Mouse (Mus musculus) megakaryocyte, embryonic 14.5 days (primary cell): ENCODE measurements around the gene Lrpprc. TPM values are rescaled to one million over a fixed set of nuclear protein-coding genes. Genes with fewer than 3 reads are reported as not detected.

Experiments used
- H3K27me3 ChIP-seq: replicated peaks from 2 replicates; pipeline ENCODE3; 2012; ENCODE audit warnings: inconsistent platforms
- H3K36me3 ChIP-seq: replicated peaks from 2 replicates; pipeline ENCODE3; 2012; ENCODE audit warnings: low read length, inconsistent platforms, mixed read lengths
- H3K4me1 ChIP-seq: 2 replicates; pipeline ENCODE4 v1.6.1; 2012; ENCODE audit warnings: inconsistent platforms
- H3K4me3 ChIP-seq: replicated peaks from 2 replicates; pipeline ENCODE3; 2012; ENCODE audit warnings: moderate library complexity, mild to moderate bottlenecking, inconsistent platforms
- H3K9me3 ChIP-seq: 2 replicates; pipeline ENCODE4 v1.6.1; 2012; ENCODE audit warnings: inconsistent platforms
- FLI1 ChIP-seq: IDR thresholded peaks from 2 replicates; pipeline ENCODE4 v1.6.1; 2012; ENCODE audit warnings: low read length, inconsistent platforms, mixed read lengths
- GATA1 ChIP-seq: IDR thresholded peaks from 3 replicates; pipeline ENCODE4 v1.6.1; 2012; ENCODE audit warnings: mixed read lengths, low read length, inconsistent platforms, borderline replicate concordance
- polyA plus RNA-seq: library from polyadenylated mRNA; stranded (reverse); fragments of >175 nt; gene quantifications from 2 replicates; pipeline ENCODE4 v1.2.3, GENCODE M21; 2012; ENCODE audit warnings: low replicate concordance; ENCODE audit not compliant: insufficient read depth

Lrpprc gene
- polyA plus RNA-seq, 1 experiment, result 2.3 TPM

DNA sequence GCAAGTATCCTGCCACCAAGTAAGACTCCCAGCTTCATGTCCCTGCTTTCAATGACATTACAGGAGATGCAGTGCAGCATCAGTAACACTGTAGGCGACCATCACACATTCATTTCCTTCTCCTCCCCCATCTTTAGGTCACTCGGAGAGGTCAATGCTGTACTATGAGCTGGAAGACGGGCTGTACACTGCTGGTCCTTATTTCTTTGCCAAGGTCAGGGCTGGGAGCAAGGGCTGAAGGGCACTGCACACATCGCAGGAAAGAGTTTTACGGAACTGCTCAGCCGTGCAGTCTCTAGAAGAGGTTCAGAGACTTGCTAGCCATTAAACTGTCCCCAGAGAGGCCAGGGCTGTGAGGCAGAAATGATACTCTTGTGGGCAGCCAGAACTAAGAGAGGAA lies 94.1 kb downstream of the Lrpprc start:
- no peak overlapping the region for H3K4me3 ChIP-seq

DNA sequence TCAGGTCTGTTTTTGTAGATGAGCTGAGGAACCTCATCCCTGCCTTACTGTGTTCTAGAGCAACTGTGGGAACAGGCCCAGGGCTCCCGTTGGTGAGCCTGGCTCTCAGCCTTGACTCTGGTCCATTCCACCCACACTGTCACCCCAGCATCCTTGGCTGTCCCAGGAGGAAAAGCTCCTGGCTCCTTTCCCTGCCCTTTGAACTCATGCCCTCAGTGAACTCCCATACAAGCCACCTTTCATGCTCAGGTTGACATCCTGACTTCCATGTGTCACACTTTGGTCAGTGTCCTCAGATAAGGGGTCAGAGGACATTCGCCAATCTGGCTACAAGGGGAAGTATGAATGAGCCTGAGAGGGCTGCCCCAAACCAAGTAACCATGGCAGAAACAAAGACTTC lies 96.8 kb downstream of the Lrpprc start:
- no peaks in the 10 kb centered on the region for H3K36me3 ChIP-seq
- no peak for TF ChIP-seq FLI1
- TF ChIP-seq GATA1, result no peak
- H3K4me3 ChIP-seq, result no peak overlapping the region
- H3K27me3 ChIP-seq, result peaks cover 63% of the 10 kb centered on the region
- H3K4me1 ChIP-seq, result peaks cover 4% of the 10 kb centered on the region; the same call in 1 of the 2 replicates
- H3K9me3 ChIP-seq, result no peaks in the 10 kb centered on the region

More for the DNA sequence above, 94.1 kb downstream of the Lrpprc start:
- H3K4me1 ChIP-seq, result peaks cover 3% of the 10 kb centered on the region; the same call in 1 of the 2 replicates
- H3K9me3 ChIP-seq, result no peaks in the 10 kb centered on the region
- H3K36me3 ChIP-seq, result no peaks in the 10 kb centered on the region
- peaks cover 54% of the 10 kb centered on the region for H3K27me3 ChIP-seq
- no peak for TF ChIP-seq GATA1
- TF ChIP-seq FLI1, result no peak

DNA sequence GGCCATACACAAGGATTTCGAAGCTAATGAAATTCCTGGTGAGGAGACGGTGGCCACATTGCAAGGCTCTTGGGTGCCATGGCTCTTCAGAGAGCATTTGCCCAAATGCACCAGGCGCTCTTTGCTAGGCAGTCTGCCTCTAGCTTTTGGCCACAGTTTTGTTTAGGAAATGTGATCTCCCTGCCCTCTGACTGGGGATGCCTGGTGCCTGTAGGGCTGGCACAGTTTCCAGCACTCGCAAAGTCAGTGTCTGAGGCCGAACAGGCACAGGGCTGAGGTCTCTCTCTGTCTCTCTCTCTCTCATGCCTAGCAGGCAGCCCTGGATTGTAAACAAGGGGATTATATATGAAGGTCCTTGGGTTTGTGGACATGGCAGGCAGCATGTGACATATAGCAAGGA lies 100.5 kb downstream of the Lrpprc start:
- Histone ChIP-seq H3K27me3 (peaks cover 37% of the 10 kb centered on the region), H3K4me1 (peaks cover 4% of the 10 kb centered on the region; the same call in 1 of the 2 replicates), H3K36me3 (no peaks in the 10 kb centered on the region), H3K4me3 (no peak overlapping the region), H3K9me3 (no peaks in the 10 kb centered on the region)
- TF ChIP-seq FLI1 (no peak), GATA1 (no peak)

DNA sequence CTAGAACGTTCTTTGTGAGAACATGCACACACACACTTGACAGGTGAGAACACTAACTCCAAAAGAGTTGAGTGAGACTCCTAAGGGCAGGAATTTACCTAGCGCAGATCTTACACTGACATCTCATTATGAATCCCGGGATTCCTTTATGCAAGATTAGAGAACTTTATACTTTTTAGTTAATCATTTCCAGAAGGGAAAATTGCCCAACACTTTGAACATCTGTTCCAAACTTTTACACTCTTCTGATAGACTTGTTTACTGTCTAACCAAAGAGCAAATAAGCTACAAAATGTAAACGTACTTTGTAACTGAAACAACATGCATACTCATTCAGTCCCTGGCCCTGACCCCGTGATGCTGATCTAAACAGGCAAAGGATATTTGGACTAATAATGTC lies 101.3 kb downstream of the Lrpprc start:
- no peaks in the 10 kb centered on the region for H3K36me3 ChIP-seq
- no peaks in the 10 kb centered on the region for H3K9me3 ChIP-seq
- peaks cover 38% of the 10 kb centered on the region for H3K27me3 ChIP-seq
- H3K4me3 ChIP-seq, result no peak overlapping the region
- TF ChIP-seq GATA1, result no peak
- TF ChIP-seq FLI1, result no peak
- H3K4me1 ChIP-seq, result peaks cover 4% of the 10 kb centered on the region; the same call in 1 of the 2 replicates

DNA sequence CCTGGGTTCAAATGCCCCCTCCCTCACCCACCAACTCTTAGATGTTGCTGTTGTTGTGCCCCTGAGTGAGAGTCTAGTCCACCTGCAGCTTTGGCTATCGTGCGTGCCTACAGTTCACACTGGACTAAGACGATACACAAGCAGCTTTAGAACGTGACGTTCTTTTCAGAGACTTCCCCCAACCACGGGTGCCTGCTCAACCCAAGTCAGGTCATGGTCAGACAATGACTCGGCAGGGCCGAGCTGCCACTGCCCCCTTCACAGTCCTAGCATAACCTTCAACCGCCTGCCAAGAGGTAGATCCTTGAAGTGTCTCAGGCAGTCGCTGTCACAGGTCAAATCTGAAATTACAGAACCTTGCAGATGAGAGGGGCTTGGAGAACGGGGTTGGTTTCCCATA lies 101.8 kb downstream of the Lrpprc start:
- no peak for TF ChIP-seq FLI1
- TF ChIP-seq GATA1, result no peak
- H3K4me1 ChIP-seq, result peaks cover 8% of the 10 kb centered on the region; the same call in 1 of the 2 replicates
- H3K36me3 ChIP-seq, result no peaks in the 10 kb centered on the region
- H3K4me3 ChIP-seq, result no peak overlapping the region
- H3K27me3 ChIP-seq, result peaks cover 39% of the 10 kb centered on the region
- no peaks in the 10 kb centered on the region for H3K9me3 ChIP-seq

DNA sequence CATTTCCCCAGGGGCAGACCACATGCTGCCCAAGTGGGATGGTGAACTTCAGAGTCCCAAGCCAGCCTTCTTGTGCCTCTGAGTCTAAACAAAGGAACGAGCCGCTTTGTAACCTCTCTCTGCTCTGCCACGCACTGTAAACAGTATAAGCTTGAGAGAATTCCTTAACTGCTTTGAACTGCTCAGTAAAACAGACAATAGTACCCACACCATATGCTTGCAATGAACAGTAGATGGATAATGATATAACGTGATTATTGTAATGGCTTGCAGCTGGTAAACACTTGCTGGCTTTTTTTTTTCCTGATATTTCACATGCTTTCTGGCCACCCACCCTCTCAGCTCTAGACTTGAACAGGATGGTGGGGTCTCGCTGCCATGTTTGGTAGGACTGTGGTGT lies 102.6 kb downstream of the Lrpprc start:
- Histone ChIP-seq H3K9me3 (no peaks in the 10 kb centered on the region), H3K27me3 (peaks cover 37% of the 10 kb centered on the region), H3K4me1 (peaks cover 8% of the 10 kb centered on the region; the same call in 1 of the 2 replicates), H3K36me3 (no peaks in the 10 kb centered on the region), H3K4me3 (no peak overlapping the region)
- no peak for TF ChIP-seq FLI1

DNA sequence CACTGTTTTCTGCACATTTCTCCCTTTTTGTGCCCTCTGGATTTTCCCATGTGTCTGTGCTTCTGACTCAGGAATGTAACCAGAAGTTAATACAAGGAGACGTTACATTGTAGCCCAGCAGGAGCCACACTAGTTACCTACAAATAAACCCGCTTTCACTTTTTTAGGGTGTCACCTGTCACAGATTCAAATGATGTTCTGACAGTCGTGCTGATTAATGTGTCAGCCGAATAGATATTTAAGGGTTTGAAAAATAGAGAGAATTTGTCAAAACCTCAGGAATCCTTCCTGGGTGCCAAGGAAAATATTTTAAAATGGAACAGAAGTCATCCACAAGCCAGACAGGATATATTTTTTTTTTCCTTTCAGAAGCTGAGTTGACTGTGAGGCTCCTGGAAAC lies 105.3 kb downstream of the Lrpprc start:
- no peaks in the 10 kb centered on the region for H3K36me3 ChIP-seq
- no peak overlapping the region for H3K4me3 ChIP-seq
- H3K4me1 ChIP-seq, result peaks cover 5% of the 10 kb centered on the region; the same call in 1 of the 2 replicates
- H3K27me3 ChIP-seq, result peaks cover 42% of the 10 kb centered on the region
- no peaks in the 10 kb centered on the region for H3K9me3 ChIP-seq
- TF ChIP-seq FLI1 (no peak), GATA1 (no peak)

DNA sequence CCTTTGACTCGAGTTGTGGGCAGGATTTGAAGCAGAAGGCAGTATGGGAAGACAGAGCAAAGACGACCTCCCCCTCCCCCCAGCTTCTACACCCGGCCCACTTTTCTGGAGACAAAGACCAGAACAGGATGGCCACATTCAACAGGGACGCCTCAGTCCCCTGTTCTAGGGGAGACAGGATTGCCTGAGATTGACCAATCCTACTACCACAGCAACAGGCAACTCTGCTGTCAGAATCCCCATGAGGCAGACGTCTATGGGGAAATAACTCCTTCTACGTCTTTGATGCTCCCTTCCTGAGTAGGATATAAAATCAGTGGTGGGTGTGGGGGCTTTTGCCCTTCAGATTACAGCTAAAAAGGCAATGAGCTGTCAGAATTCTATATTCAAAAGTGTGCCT lies 106.3 kb downstream of the Lrpprc start:
- Histone ChIP-seq H3K36me3 (no peaks in the 10 kb centered on the region), H3K4me3 (no peak overlapping the region), H3K9me3 (no peaks in the 10 kb centered on the region), H3K27me3 (peaks cover 42% of the 10 kb centered on the region), H3K4me1 (peaks cover 5% of the 10 kb centered on the region; the same call in 1 of the 2 replicates)
- TF ChIP-seq GATA1 (no peak), FLI1 (no peak)

DNA sequence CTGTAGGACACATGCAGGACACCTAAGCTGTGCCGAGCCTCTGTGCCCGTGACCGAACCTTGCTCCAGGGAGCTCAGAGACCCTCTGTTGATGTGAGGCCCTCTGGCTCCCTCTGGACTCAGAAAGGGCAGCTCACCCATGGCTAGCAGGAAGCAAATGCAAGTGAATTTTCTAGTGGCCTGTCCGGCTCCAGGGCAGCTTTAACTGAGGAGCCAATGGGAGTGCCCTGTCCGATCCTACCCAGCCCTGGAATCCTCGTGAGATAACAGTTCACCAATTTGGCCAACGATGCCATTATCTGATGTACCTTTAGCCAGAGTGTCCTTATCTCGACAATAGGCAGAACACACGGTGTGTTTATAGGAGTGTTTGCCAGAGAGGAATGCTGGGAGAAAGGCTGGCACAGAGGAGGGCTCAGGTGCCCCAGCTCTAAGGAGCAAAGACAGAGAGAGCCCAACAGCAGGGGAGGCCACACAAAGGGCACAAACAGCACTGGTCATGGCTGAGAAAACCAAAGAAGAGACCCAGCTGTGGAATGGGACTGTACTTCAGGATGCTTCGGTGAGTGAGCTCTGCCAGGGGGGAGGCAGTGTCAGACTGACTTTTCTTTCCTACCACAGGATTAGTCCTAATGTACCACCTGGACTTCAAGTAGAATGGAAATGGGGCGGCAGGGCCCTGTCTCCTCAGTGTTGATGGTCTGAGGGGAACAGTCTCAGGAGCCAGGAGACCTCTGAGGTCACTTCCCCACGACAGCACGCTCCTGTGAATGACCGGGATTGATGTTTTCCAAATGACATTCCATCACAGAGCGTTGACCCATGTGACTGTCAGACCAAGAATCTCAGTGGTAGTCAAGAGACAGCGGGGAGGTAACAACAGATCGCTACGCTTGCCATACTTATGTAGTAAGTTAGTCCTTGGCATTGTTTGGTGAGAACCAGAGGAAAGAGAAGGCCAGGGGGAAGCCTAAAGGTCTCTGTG lies 107.6 kb downstream of the Lrpprc start, which contains the start of gene Abcg5:
Gene Abcg5, minus strand, starts transcription at position 278 of the 984 bp plus-strand sequence.
- H3K9me3 ChIP-seq, result no peaks in the 10 kb centered on the region
- peaks cover 40% of the 10 kb centered on the region for H3K27me3 ChIP-seq
- no peak within 1 kb of the TSS for H3K4me3 ChIP-seq
- TF ChIP-seq FLI1 (no peak), GATA1 (no peak)
- H3K4me1 ChIP-seq, result peaks cover 5% of the 10 kb centered on the region; the same call in 1 of the 2 replicates
- no peaks in the 10 kb centered on the region for H3K36me3 ChIP-seq

DNA sequence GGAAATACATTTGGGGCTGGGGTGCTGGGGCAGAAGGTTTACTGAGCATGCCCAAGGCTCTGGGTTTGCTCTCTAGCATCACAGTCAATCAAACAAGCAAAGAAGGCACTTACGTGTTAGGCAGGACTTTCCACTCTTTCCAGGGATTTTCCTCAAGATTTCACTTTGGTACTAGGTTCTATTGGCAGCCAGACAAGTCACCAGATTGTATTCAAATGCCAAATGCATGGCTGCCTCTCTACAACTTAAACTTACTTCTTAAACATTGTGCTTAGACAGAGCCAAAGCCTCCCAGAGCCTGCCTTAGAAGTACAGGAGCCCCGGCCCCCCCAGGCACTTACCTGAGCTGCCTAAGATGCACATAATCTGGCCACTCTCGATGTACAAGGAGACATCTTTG lies 108.9 kb downstream of the Lrpprc start:
- Histone ChIP-seq H3K27me3 (peaks cover 50% of the 10 kb centered on the region), H3K4me3 (no peak overlapping the region)
- no peak for TF ChIP-seq GATA1
- TF ChIP-seq FLI1, result no peak

More for the DNA sequence above, 108.9 kb downstream of the Lrpprc start:
- no peaks in the 10 kb centered on the region for H3K9me3 ChIP-seq
- H3K4me1 ChIP-seq, result peaks cover 5% of the 10 kb centered on the region; the same call in 1 of the 2 replicates
- H3K36me3 ChIP-seq, result no peaks in the 10 kb centered on the region
